Mouse (Mus musculus): Measurements from ENCODE around the gene Slc38a5. TPM values are rescaled to one million over a fixed set of nuclear protein-coding genes. Genes with fewer than 3 reads are reported as not detected.

Slc38a5 gene
- polyA plus RNA-seq (2012), result 16.2 and 17.0 TPM in 2 replicates

GRCm38 (mm10) chrX:8271083-8271820 lies at the start of gene Slc38a5:
Slc38a5 (plus strand) TSS chrX:8271133.

GRCm38 (mm10) chrX:8252334-8253285 lies 18.3 kb upstream of the Slc38a5 start, which contains the start of gene Ftsj1:
Ftsj1 (minus strand) TSS chrX:8252406.

GRCm38 (mm10) chrX:8327124-8327523 lies 56.2 kb downstream of the Slc38a5 start, which contains the start of gene Ssxb10:
Ssxb10 (plus strand) TSS chrX:8327424.

Other genes with a start within 250 kb of the Slc38a5 start
- 20.0 and 21.1 TPM in 2 replicates for gene Suv39h1, start 196.4 kb upstream of the Slc38a5 start, polyA plus RNA-seq (2012)
- gene Was, start 180.6 kb upstream of the Slc38a5 start, polyA plus RNA-seq (2012), result 231 and 266 TPM in 2 replicates
- gene Wdr13, start 138.2 kb upstream of the Slc38a5 start, polyA plus RNA-seq (2012), result 36.2 and 54.9 TPM in 2 replicates
- 148 and 243 TPM in 2 replicates for gene Rbm3, start 125.3 kb upstream of the Slc38a5 start, polyA plus RNA-seq (2012)
- 4.8 and 5.3 TPM in 2 replicates for gene Tbc1d25, start 95.0 kb upstream of the Slc38a5 start, polyA plus RNA-seq (2012)
- 4.6 and 5.8 TPM in 2 replicates for gene Ebp, start 77.6 kb upstream of the Slc38a5 start, polyA plus RNA-seq (2012)
- 0.40 and 1.0 TPM in 2 replicates for gene Porcn, start 64.6 kb upstream of the Slc38a5 start, polyA plus RNA-seq (2012)
- gene Ftsj1, start 18.7 kb upstream of the Slc38a5 start, polyA plus RNA-seq (2012), result 12.8 and 13.6 TPM in 2 replicates
- gene Ssxb10, start 56.3 kb downstream of the Slc38a5 start, polyA plus RNA-seq (2012), result not detected in 2 replicates
- gene Ssxb9, start 95.8 kb downstream of the Slc38a5 start, polyA plus RNA-seq (2012), result not detected in 2 replicates
- gene Ssxb1, start 142.2 kb downstream of the Slc38a5 start, polyA plus RNA-seq (2012), result not detected in 2 replicates
- not detected in 2 replicates for gene Ssxb2, start 190.6 kb downstream of the Slc38a5 start, polyA plus RNA-seq (2012)